Mouse (Mus musculus) thymus, adult 2 months (tissue): ENCODE measurements at regions not wholly inside any gene's neighbourhood (a gene's known extent, or its start where the extent isn't known, plus 50 kb on each side); places are given as distances from the start of the nearest gene placed in this dataset.

ENCODE experiments used
- DNase-seq: peaks from one replicate; pipeline ENCODE4 v3.0.0; 2021
- H3K27ac ChIP-seq: fragments of 200-500 bp; 2 replicates; pipeline ENCODE4 v1.5.1; 2012; ENCODE audit warnings: low read length, control low read depth; ENCODE audit not compliant: control insufficient read depth, insufficient read depth
- H3K27me3 ChIP-seq: fragments of 200-500 bp; 2 replicates; pipeline ENCODE4 v1.6.1; 2012; ENCODE audit warnings: mild to moderate bottlenecking, low read length, moderate library complexity, mixed read lengths; ENCODE audit not compliant: control insufficient read depth, insufficient read depth
- H3K36me3 ChIP-seq: fragments of 200-500 bp; 2 replicates; pipeline ENCODE4 v1.6.1; 2012; ENCODE audit warnings: mild to moderate bottlenecking, low read length, moderate library complexity; ENCODE audit not compliant: control insufficient read depth, insufficient read depth
- H3K4me1 ChIP-seq: fragments of 200-500 bp; replicated peaks from 2 replicates; pipeline ENCODE4 v1.6.1; 2012; ENCODE audit warnings: low read length; ENCODE audit not compliant: control insufficient read depth, insufficient read depth
- H3K4me3 ChIP-seq: fragments of 200-500 bp; 2 replicates; pipeline ENCODE4 v1.5.1; 2012; ENCODE audit warnings: mild to moderate bottlenecking, low read length, control low read depth, moderate library complexity; ENCODE audit not compliant: control insufficient read depth, insufficient read depth
- CTCF ChIP-seq: fragments of 200-500 bp; IDR thresholded peaks from 2 replicates; pipeline ENCODE4 v1.5.1; 2012; ENCODE audit warnings: mild to moderate bottlenecking, control low read depth, low read length, moderate library complexity, borderline replicate concordance; ENCODE audit not compliant: control insufficient read depth, poor library complexity, insufficient read depth; ENCODE audit errors: extremely low read depth
- POLR2A ChIP-seq: fragments of 200-500 bp; IDR thresholded peaks from 2 replicates; pipeline ENCODE4 v1.6.1; 2012; ENCODE audit warnings: mild to moderate bottlenecking, low read length, control low read depth, moderate library complexity; ENCODE audit not compliant: control insufficient read depth, poor library complexity, insufficient read depth; ENCODE audit errors: extremely low read depth
- WGBS: fragments of 180-500 bp; shearing (Covaris S2); methylation state at CpG from one replicate; pipeline ENCODE4 v1.1.7; 2018; 5-methylcytosine and 5-hydroxymethylcytosine counted together

DNA sequence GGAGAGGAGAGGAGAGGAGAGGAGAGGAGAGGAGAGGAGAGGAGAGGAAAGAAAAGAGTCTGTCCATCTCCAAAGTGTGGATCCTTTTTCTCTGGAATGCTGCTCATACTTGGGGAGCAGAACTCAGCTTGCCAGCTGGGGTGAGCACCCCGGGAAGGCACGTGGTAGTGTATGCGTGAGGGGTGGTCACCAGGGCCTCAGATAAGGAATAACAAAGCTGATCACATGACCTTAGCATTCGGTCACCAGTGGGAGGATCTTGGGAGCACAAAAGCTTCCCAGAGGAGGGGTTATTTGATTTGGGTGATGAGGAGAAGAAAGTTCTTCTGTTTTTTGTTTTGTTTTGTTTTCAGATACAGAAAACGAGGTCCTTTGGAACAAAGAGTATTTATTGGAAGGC is 69.4 kb upstream of the Tle3 start:
- Histone ChIP-seq H3K27ac (no peak overlapping the region), H3K4me1 (no peaks in the 10 kb centered on the region), H3K27me3 (no peaks in the 10 kb centered on the region), H3K36me3 (no peaks in the 10 kb centered on the region), H3K4me3 (no peak overlapping the region)
- 74% methylated on average over 5 of the region's 5 CpGs for WGBS
- DNase-seq = no peak
- TF ChIP-seq CTCF (no peak), POLR2A (no peak)

- Histone ChIP-seq H3K27me3 (no peaks in the 10 kb centered on the region), H3K4me1 (no peaks in the 10 kb centered on the region), H3K4me3 (no peak overlapping the region), H3K27ac (no peak overlapping the region), H3K36me3 (no peaks in the 10 kb centered on the region)
- WGBS = 94% methylated on average over 9 of the region's 9 CpGs
- TF ChIP-seq CTCF (no peak), POLR2A (no peak)
- no peak for DNase-seq
These were observed 65.9 kb upstream of the Tle3 start for GRCm38 (mm10) chr9:61306306-61306705.

DNA sequence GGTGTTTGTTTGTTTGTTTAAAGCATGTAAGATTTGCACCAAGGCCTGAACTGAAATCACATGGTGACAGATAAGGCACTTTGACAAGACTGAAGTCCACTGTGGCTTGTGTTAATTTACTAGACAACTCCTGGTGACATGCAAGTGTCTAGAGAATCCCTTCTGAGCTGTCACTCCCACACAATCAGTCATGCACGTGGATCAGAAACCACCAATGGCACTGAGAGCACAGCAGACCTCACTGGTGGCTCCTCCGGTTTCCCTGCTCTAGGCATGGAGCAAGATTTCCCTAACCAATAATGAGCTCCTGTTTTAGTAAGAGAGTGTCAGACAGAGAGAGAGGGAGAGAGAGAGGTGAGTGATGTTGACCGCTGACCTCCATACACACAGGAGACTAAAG is 63.1 kb upstream of the Tle3 start:
- TF ChIP-seq POLR2A = no peak
- TF ChIP-seq CTCF = no peak
- no peaks in the 10 kb centered on the region for H3K36me3 ChIP-seq
- no peak overlapping the region for H3K4me3 ChIP-seq
- no peak overlapping the region for H3K27ac ChIP-seq
- DNase-seq = no peak
- H3K27me3 ChIP-seq = no peaks in the 10 kb centered on the region
- 93% methylated on average over 3 of the region's 3 CpGs for WGBS
- H3K4me1 ChIP-seq = no peaks in the 10 kb centered on the region

DNA sequence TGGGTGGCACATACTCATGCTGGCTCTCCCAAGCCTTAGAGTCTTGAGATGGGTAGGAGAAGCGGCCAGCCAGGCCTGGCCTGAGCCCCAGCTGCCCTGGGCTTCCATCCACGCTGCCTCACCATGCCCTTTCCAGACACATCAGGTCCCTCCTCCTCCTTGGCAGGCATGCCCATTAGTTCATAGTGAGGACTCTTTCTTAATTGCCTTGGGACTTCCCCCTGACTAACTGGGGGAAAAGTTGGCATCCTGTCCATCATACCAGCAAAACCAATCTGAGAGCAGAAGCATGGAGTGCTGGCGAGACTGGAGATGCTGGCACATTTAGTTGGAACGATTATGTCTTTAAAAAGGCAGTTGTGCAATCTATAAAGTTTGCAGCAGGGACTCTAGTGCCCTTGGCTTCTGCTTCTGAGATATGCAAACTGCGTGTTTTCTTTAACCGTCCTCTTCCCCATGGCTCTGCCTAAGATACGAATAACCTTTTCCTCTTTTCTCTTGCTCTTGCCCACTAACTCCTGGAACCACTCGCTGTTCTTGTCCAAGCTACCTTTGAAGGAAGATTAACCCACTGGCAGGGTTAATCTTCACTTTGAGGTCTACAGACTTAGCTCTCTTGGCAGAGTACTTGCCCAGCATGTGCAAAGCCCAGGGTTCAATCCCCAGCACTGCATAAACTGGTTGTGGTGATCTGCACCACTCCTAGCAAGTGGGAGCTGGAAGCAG is 62.2 kb upstream of the Tle3 start:
- no peak for TF ChIP-seq POLR2A
- TF ChIP-seq CTCF = no peak
- no peak for DNase-seq
- Histone ChIP-seq H3K4me1 (no peaks in the 10 kb centered on the region), H3K27me3 (no peaks in the 10 kb centered on the region), H3K27ac (no peak overlapping the region), H3K4me3 (no peak overlapping the region), H3K36me3 (no peaks in the 10 kb centered on the region)
- 89% methylated on average over 8 of the region's 8 CpGs for WGBS

- Histone ChIP-seq H3K36me3 (no peaks in the 10 kb centered on the region), H3K27ac (no peak overlapping the region), H3K4me3 (no peak overlapping the region), H3K27me3 (no peaks in the 10 kb centered on the region), H3K4me1 (no peaks in the 10 kb centered on the region)
- TF ChIP-seq POLR2A (no peak), CTCF (no peak)
- no peak for DNase-seq
- WGBS = 87% methylated on average over 5 of the region's 5 CpGs
These were observed 61.6 kb upstream of the Tle3 start for GRCm38 (mm10) chr9:61310574-61310973.

- Histone ChIP-seq H3K27me3 (no peaks in the 10 kb centered on the region), H3K4me3 (no peak overlapping the region), H3K36me3 (no peaks in the 10 kb centered on the region), H3K4me1 (no peaks in the 10 kb centered on the region), H3K27ac (no peak overlapping the region)
- DNase-seq = no peak
- no peak for TF ChIP-seq POLR2A
- no peak for TF ChIP-seq CTCF
- 95% methylated on average over 5 of the region's 5 CpGs for WGBS
These were observed 60.6 kb upstream of the Tle3 start for GRCm38 (mm10) chr9:61311604-61312003.
